Mouse (Mus musculus) stomach, adult 2 months (tissue): ENCODE measurements around the gene Ttc13. TPM values are rescaled to one million over a fixed set of nuclear protein-coding genes. Genes with fewer than 3 reads are reported as not detected.

Source experiments
- polyA plus RNA-seq: library from polyadenylated mRNA; depleted of rRNA; stranded (reverse); fragments of >200 nt; gene quantifications from 2 replicates; pipeline ENCODE4 v1.2.3, GENCODE M21; 2012; rRNA removed

Gene Ttc13
- 5.2 and 6.2 TPM in 2 replicates for polyA plus RNA-seq

GRCm38 (mm10) chr8:124721862-124722515 is at the start of gene Ttc13, which contains the start of gene Arv1:
Gene Ttc13, minus strand, starts transcription at chr8:124721983.
Gene Arv1, plus strand, starts transcription at chr8:124722139.

GRCm38 (mm10) chr8:124751709-124752173 is 30.0 kb upstream of the Ttc13 start, which contains the start of gene Fam89a:
Gene Fam89a, minus strand, starts transcription at chr8:124751832.

DNA sequence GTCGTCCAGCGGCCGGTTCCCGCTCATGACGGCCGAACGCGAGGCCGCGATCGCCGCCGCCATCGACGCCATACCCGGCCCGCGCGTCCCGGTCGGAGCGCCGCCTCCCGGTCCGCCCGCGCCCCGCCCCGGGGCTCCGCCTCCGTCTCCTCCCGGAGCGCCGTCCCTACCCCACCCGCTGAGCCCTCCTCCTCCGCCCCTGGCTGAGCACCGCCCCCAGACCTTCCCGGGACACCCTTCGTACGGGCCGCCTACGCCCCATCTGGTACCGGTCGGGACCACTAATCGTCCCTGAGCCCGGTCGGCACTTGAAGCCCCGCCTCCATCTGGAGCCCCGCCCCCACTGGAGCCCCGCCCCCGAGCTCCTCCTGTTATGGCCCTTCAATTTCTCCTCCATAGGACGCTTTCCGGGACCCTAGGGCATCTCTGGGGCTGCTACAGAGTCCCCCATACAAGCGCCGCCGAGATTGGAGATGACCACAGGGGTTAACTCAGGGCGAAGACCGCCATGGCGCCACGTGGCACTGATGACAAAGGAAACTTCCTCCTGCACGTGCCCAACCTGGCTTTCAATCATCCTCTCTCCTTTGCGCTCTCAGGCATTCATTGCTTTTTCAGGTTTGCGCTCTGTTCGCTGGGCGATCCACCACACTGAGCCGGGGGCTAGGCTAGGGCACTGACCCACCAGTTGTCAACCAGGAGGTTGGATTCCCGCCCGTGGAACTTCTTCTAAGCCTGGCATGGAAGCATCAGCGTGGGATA is 58.5 kb downstream of the Ttc13 start, which contains the start of gene 2310022B05Rik:
TSS of gene 2310022B05Rik (minus strand) at position 258 of the 762 bp plus-strand sequence.

Other genes with a start within 250 kb of the Ttc13 start
- 8.0 and 9.6 TPM in 2 replicates for gene Cog2, start 201.2 kb downstream of the Ttc13 start, polyA plus RNA-seq
- 23.8 and 24.1 TPM in 2 replicates for gene Agt, start 152.3 kb downstream of the Ttc13 start, polyA plus RNA-seq
- gene Capn9, start 145.9 kb downstream of the Ttc13 start, polyA plus RNA-seq: 59.0 and 61.5 TPM in 2 replicates
- 21.7 and 26.5 TPM in 2 replicates for gene 2310022B05Rik, start 58.6 kb downstream of the Ttc13 start, polyA plus RNA-seq
- gene Arv1, start 156 bp upstream of the Ttc13 start, polyA plus RNA-seq: 3.8 and 5.6 TPM in 2 replicates
- 2.8 and 10.2 TPM in 2 replicates for gene Fam89a, start 29.8 kb upstream of the Ttc13 start, polyA plus RNA-seq
- gene Trim67, start 71.1 kb upstream of the Ttc13 start, polyA plus RNA-seq: 0.03 and 0.05 TPM in 2 replicates
- gene Gnpat, start 141.1 kb upstream of the Ttc13 start, polyA plus RNA-seq: 13.7 and 15.2 TPM in 2 replicates
- gene 2810004N23Rik, start 141.1 kb upstream of the Ttc13 start, polyA plus RNA-seq: 4.3 and 4.4 TPM in 2 replicates
- 3.0 and 4.3 TPM in 2 replicates for gene Exoc8, start 175.7 kb upstream of the Ttc13 start, polyA plus RNA-seq
- 3.0 and 3.6 TPM in 2 replicates for gene Sprtn, start 175.9 kb upstream of the Ttc13 start, polyA plus RNA-seq
- 9.9 and 13.9 TPM in 2 replicates for gene Egln1, start 227.3 kb upstream of the Ttc13 start, polyA plus RNA-seq